ENCODE assay signal across 17 mouse cellular contexts in genomic region chr13:40844144-40844543, GRCm38 (mm10). TPM values are rescaled to one million over a fixed set of nuclear protein-coding genes. Genes with fewer than 3 reads are reported as not detected.
DNase-seq lines count a peak whose midpoint lies in the region; ATAC-seq and TF ChIP-seq lines count a peak whose summit lies in the region.
"Had no signal": no experiment of that assay in that cellular context is flagged by ENCODE, and none has a peak within 500 bp of the region (broad histone marks: within the 10 kb centered on the region; RNA-seq: fewer than 3 reads in every experiment).

No protein-coding gene starts in this region.

- H3K4me3 ChIP-seq in ES-Bruce4 (ENCODE audit: low read depth, low read length) (no peak overlapping the region), MEL (ENCODE audit: control insufficient read depth in 1 of 2, insufficient read depth in 1 of 2, low read depth in 2 of 2, low read length in 2 of 2) (no peak overlapping the region)
- H3K4me3 ChIP-seq: embryonic facial prominence, embryonic 10.5 days; embryonic facial prominence, embryonic 13.5 days; erythroblast, embryonic 14.5 days; forebrain, embryonic 12.5 days; forebrain, embryonic 15.5 days; heart, embryonic 12.5 days; heart, embryonic 15.5 days; hindbrain, embryonic 12.5 days; hindbrain, embryonic 15.5 days had no signal

- H3K27me3 ChIP-seq in ES-Bruce4 (ENCODE audit: control insufficient read depth, insufficient read depth, low read length, poor library complexity, severe bottlenecking) (no peaks in the 10 kb centered on the region), MEL (ENCODE audit: control insufficient read depth in 1 of 2, insufficient read depth in 2 of 2, low read length in 2 of 2) (peaks cover 4 to 6% of the 10 kb centered on the region in 2 experiments)
- H3K27me3 ChIP-seq: forebrain, embryonic 12.5 days; forebrain, embryonic 15.5 days; heart, embryonic 12.5 days; heart, embryonic 15.5 days; hindbrain, embryonic 12.5 days; hindbrain, embryonic 15.5 days had no signal

- TF ChIP-seq EP300 in ES-Bruce4 (IDR thresholded peaks at IDR 0.05; ENCODE audit: insufficient read depth, low read depth, low read length) (no peak), MEL (IDR thresholded peaks at IDR 0.05; ENCODE audit: low read depth in 1 of 2, low read length in 2 of 2) (no peak)

- H3K9ac ChIP-seq in ES-Bruce4 (ENCODE audit: low read depth, poor library complexity, severe bottlenecking) (0 out of 2 replicates have a peak overlapping the region, but pooled peaks have one; percentile 37), MEL (ENCODE audit: control insufficient read depth, low read depth, low read length, poor library complexity, severe bottlenecking) (no peak overlapping the region)
- H3K9ac ChIP-seq: embryonic facial prominence, embryonic 13.5 days; forebrain, embryonic 12.5 days; forebrain, embryonic 15.5 days; heart, embryonic 12.5 days; heart, embryonic 15.5 days; hindbrain, embryonic 12.5 days; hindbrain, embryonic 15.5 days had no signal

- H3K27ac ChIP-seq in ES-Bruce4 (ENCODE audit: insufficient read depth, low read length) (no peak overlapping the region), MEL (ENCODE audit: control insufficient read depth, low read depth, low read length) (no peak overlapping the region)
- H3K27ac ChIP-seq: embryonic facial prominence, embryonic 10.5 days; embryonic facial prominence, embryonic 13.5 days; forebrain, embryonic 12.5 days; forebrain, embryonic 15.5 days; heart, embryonic 15.5 days; hindbrain, embryonic 12.5 days; hindbrain, embryonic 15.5 days had no signal

- H3K4me1 ChIP-seq in ES-Bruce4 (ENCODE audit: control insufficient read depth, insufficient read depth, low read length), result peaks cover 1% of the 10 kb centered on the region
- H3K4me1 ChIP-seq in MEL (ENCODE audit: control insufficient read depth in 1 of 2, insufficient read depth in 2 of 2, low read length in 2 of 2), result peaks cover 0 to 7% of the 10 kb centered on the region in 2 experiments; a peak in 2 of 4 replicates
- H3K4me1 ChIP-seq: embryonic facial prominence, embryonic 10.5 days; embryonic facial prominence, embryonic 13.5 days; forebrain, embryonic 12.5 days; forebrain, embryonic 15.5 days; heart, embryonic 12.5 days; hindbrain, embryonic 12.5 days; hindbrain, embryonic 15.5 days had no signal

- intact Hi-C loops in left cerebral cortex, postnatal 36 days (cut with DNase I), result loop anchor here (5.0 kb wide), 1 partner anchor 393 kb away; no protein-coding TSS in a partner anchor

- H3K36me3 ChIP-seq in ES-Bruce4 (ENCODE audit: control insufficient read depth, insufficient read depth, low read length, poor library complexity, severe bottlenecking) (no peaks in the 10 kb centered on the region), MEL (ENCODE audit: control insufficient read depth in 1 of 2, insufficient read depth in 2 of 2, low read length in 2 of 2) (peaks cover 0 to 5% of the 10 kb centered on the region in 2 experiments; a peak in 1 of 4 replicates)
- H3K36me3 ChIP-seq: embryonic facial prominence, embryonic 10.5 days; embryonic facial prominence, embryonic 13.5 days; forebrain, embryonic 12.5 days; forebrain, embryonic 15.5 days; heart, embryonic 12.5 days; heart, embryonic 15.5 days; hindbrain, embryonic 12.5 days; hindbrain, embryonic 15.5 days had no signal

- H3K79me2 ChIP-seq in MEL (ENCODE audit: control insufficient read depth, insufficient read depth, low read length, poor library complexity), result no peaks in the 10 kb centered on the region

- H3K9me3 ChIP-seq in ES-Bruce4 (replicated peaks; ENCODE audit: control insufficient read depth, insufficient read depth, low read length, poor library complexity, severe bottlenecking) (no peaks in the 10 kb centered on the region), MEL (replicated peaks; ENCODE audit: insufficient read depth, low read length) (no peaks in the 10 kb centered on the region)
- H3K9me3 ChIP-seq: embryonic facial prominence, embryonic 10.5 days; embryonic facial prominence, embryonic 13.5 days; forebrain, embryonic 12.5 days; forebrain, embryonic 15.5 days; heart, embryonic 12.5 days; heart, embryonic 15.5 days; hindbrain, embryonic 12.5 days; hindbrain, embryonic 15.5 days had no signal

- TF ChIP-seq RAD21 in MEL (IDR thresholded peaks at IDR 0.05; ENCODE audit: low read depth, low read length), result no peak

- peak; percentile 60 for DNase-seq in MEL (ENCODE audit: low read depth, low spot score)
- DNase-seq in frontal cortex, postnatal 14 days (ENCODE audit: low spot score in 2 of 2), result no peak
- DNase-seq in left cerebral cortex, postnatal 36 days (ENCODE audit: low spot score in 2 of 2), result no peak
- DNase-seq in layer of hippocampus, postnatal 36 days, result no peak

- peak; percentile 51 to 73 for ATAC-seq in hematopoietic stem cell, adult 5-6 weeks (replicated peaks in 1 of 2; ENCODE audit: insufficient read depth in 1 of 2, low FRiP score in 2 of 2, low TSS enrichment in 1 of 2, low read depth in 1 of 2, poor library complexity in 2 of 2, severe bottlenecking in 2 of 2)
- peak; percentile 70 for ATAC-seq in monocyte, adult 5-6 weeks (replicated peaks; ENCODE audit: insufficient number of reproducible peaks, low FRiP score, low TSS enrichment, poor library complexity, severe bottlenecking)
- ATAC-seq: Patski had no signal

- TF ChIP-seq POLR2A in ES-Bruce4 (IDR thresholded peaks at IDR 0.05; ENCODE audit: insufficient read depth, low read length), result no peak
- TF ChIP-seq POLR2A in MEL (IDR thresholded peaks at IDR 0.05; ENCODE audit: control insufficient read depth in 1 of 2, insufficient read depth in 1 of 2, low read depth in 1 of 2, low read length in 2 of 2, poor library complexity in 1 of 2), result no peak

- TF ChIP-seq CTCF in ES-Bruce4 (IDR thresholded peaks at IDR 0.05; ENCODE audit: low read depth, low read length) (no peak), MEL (IDR thresholded peaks at IDR 0.05 in 2 of 3, conservative IDR thresholded peaks at IDR 0.05 in 1 of 3; ENCODE audit: control insufficient read depth in 1 of 3, insufficient read depth in 1 of 3, low read depth in 2 of 3, low read length in 3 of 3, poor library complexity in 1 of 3, severe bottlenecking in 1 of 3) (no peak)

TF ChIP-seq in MEL, 35 proteins besides CTCF, POLR2A, EP300 and RAD21:
- TF ChIP-seq MAZ (IDR thresholded peaks at IDR 0.05; ENCODE audit: low read depth, low read length), result no peak
- TF ChIP-seq GABPA (IDR thresholded peaks at IDR 0.05; ENCODE audit: low read depth, low read length), result no peak
- TF ChIP-seq ZC3H11A (IDR thresholded peaks at IDR 0.05; ENCODE audit: low read depth, low read length), result no peak
- TF ChIP-seq HCFC1 (IDR thresholded peaks at IDR 0.05; ENCODE audit: low read depth, low read length), result no peak
- TF ChIP-seq MAX (IDR thresholded peaks at IDR 0.05; ENCODE audit: low read length), result no peak
- TF ChIP-seq MYB (IDR thresholded peaks at IDR 0.05; ENCODE audit: low read depth, low read length), result no peak
- TF ChIP-seq KAT2A (conservative IDR thresholded peaks at IDR 0.05; ENCODE audit: low read depth, low read length), result no peak
- TF ChIP-seq MXI1 (IDR thresholded peaks at IDR 0.05; ENCODE audit: low read depth, low read length), result no peak
- TF ChIP-seq SMC3 (IDR thresholded peaks at IDR 0.05; ENCODE audit: low read depth, low read length), result peak; percentile 36; the same call in 1 of the 2 replicates
- TF ChIP-seq TBP (IDR thresholded peaks at IDR 0.05; ENCODE audit: low read depth, low read length), result 0 out of 2 replicates have a peak, but pooled peaks have one; percentile 30
- no peak for TF ChIP-seq MAFK (IDR thresholded peaks at IDR 0.05; ENCODE audit: borderline replicate concordance, low read depth, low read length)
- TF ChIP-seq CHD2 (IDR thresholded peaks at IDR 0.05; ENCODE audit: low read length), result no peak

RNA-seq across cellular contexts. Expression of gene Gcnt2, which starts 15.4 kb away (rescaled TPM):
- polyA plus RNA-seq in ES-Bruce4 (2011; ENCODE audit: insufficient read depth, insufficient read length, low read depth, missing spikeins) (55.5 and 57.5 TPM in 2 replicates), MEL (2012; ENCODE audit: insufficient read depth in 1 of 2, insufficient read length in 2 of 2, low read depth in 1 of 2, low replicate concordance in 2 of 2, missing spikeins in 1 of 2) (under 1 TPM in 1 of 2 experiments, not detected in 1; 0.03 TPM)
- 0.04 TPM in 1 of 2 replicates, not detected in the other for total RNA-seq in MEL (2012; rRNA removed)
- 202 and 210 TPM in 2 replicates for total RNA-seq in hematopoietic stem cell, adult 5-6 weeks (2017)
- total RNA-seq in monocyte, adult 5-6 weeks (2017), result 90.3 to 117 TPM (median 97.6 TPM) in 3 replicates
- 10 to 100 TPM; 17.5 to 18.3 TPM for total RNA-seq in left cerebral cortex, postnatal 36 days (2021)
- 10 to 100 TPM; 16.7 to 17.7 TPM for total RNA-seq in layer of hippocampus, postnatal 36 days (2021)
- polyA plus RNA-seq: erythroblast, embryonic 14.5 days had no signal

Comparison
In these comparisons a context has a peak if more than half of its experiments do, and no peak if none do; other contexts are left out.
1. RNA of gene Gcnt2, which starts 15.4 kb away (total RNA-seq): 202 to 210 TPM in hematopoietic stem cell, adult 5-6 weeks, 90.3 to 117 TPM in monocyte, adult 5-6 weeks, 17.5 to 18.3 TPM in left cerebral cortex, postnatal 36 days and 16.7 to 17.7 TPM in layer of hippocampus, postnatal 36 days; 0.04 TPM in MEL; every median in the first group is over 10 times any median in the second.